Mouse (Mus musculus): ENCODE measurements at regions not wholly inside any gene's neighbourhood (a gene's known extent, or its start where the extent isn't known, plus 50 kb on each side); places are given as distances from the start of the nearest gene placed in this dataset.

DNA sequence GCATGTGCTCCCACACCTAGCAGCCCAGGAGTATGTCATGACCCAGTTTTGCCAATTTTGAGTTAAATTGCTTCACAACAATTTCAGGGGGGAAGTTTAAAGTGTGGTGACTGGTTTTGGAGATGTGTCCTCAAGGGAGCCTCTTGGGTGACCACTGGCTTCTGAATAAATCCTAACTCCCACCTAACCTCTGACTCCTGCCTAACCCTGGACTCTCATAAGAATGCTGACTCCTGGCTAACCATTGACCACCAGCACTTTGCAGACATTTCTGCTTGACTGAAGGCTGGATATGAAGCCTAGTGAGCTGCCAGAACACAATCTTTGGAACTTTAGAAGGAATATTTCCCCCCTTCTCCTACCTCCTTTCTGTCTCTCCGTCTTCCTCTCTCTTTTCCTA, 133.3 kb upstream of the Tmpo start:
- no peaks in the 10 kb centered on the region for H3K9me3 ChIP-seq
- no peaks in the 10 kb centered on the region for H3K27me3 ChIP-seq
- no peak overlapping the region for H3K4me3 ChIP-seq (replicated peaks)
- H3K4me1 ChIP-seq (replicated peaks), result no peaks in the 10 kb centered on the region
- H3K27ac ChIP-seq, result no peak overlapping the region
- no peak for ATAC-seq (ENCODE audit: insufficient number of reproducible peaks, insufficient read depth, low FRiP score, low TSS enrichment, low read depth)
- 79% methylated on average over 1 of the region's 1 CpGs for WGBS
- H3K4me2 ChIP-seq, result no peak overlapping the region
- no peak overlapping the region for H3K9ac ChIP-seq (replicated peaks)
- H3K36me3 ChIP-seq, result no peaks in the 10 kb centered on the region

DNA sequence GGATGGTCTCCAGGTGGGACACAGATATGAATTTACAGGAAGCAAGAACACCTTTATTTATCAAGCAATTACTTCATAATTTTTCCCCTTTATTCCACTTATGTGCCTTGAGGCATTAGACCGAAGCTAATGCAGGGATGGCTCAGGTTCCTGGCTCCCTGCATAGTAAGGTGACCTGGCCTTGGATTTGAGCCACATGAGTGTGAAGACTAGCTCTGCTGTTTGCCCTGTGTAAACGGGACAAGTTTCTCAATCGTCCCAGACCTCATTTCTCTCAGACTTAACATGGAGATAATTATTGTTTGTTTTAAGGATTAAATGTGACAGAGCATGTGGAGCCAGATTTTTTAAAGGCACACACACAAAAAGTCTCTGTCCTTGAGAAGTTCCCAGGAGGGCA, 132.2 kb upstream of the Tmpo start:
- no peak for ATAC-seq (ENCODE audit: insufficient number of reproducible peaks, insufficient read depth, low FRiP score, low TSS enrichment, low read depth)
- no peak overlapping the region for H3K27ac ChIP-seq

DNA sequence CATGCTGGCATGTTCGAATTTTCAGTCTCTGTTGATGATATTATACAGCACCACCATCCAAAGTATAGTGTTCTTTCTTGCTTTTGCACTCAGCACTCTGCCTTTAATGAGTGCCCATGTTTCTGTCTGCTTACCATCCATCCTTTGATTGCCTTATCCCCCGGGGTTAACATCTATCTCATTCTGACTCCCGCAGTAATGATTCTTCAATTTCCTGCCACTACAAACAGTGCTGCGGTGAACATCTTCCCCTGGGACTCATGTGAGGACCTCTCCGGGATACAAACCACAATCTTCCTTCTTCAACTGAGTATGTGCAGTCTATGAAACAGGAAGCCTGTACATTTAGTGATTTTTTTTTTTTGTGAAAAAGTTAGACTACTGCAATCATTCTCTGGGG, 131.8 kb upstream of the Tmpo start:
- H3K4me2 ChIP-seq, result no peak overlapping the region
- no peak overlapping the region for H3K27ac ChIP-seq
- H3K9me3 ChIP-seq, result no peaks in the 10 kb centered on the region
- WGBS, result 72% methylated on average over 5 of the region's 5 CpGs
- H3K27me3 ChIP-seq, result no peaks in the 10 kb centered on the region
- ATAC-seq (ENCODE audit: insufficient number of reproducible peaks, insufficient read depth, low FRiP score, low TSS enrichment, low read depth), result no peak
- no peaks in the 10 kb centered on the region for H3K4me1 ChIP-seq (replicated peaks)
- H3K4me3 ChIP-seq (replicated peaks), result no peak overlapping the region
- H3K9ac ChIP-seq (replicated peaks), result no peak overlapping the region
- no peaks in the 10 kb centered on the region for H3K36me3 ChIP-seq

More for the DNA sequence above, 132.2 kb upstream of the Tmpo start:
- H3K9me3 ChIP-seq, result no peaks in the 10 kb centered on the region
- H3K9ac ChIP-seq (replicated peaks), result no peak overlapping the region
- WGBS, result 65% methylated on average over 3 of the region's 3 CpGs
- H3K36me3 ChIP-seq, result no peaks in the 10 kb centered on the region
- H3K4me1 ChIP-seq (replicated peaks), result no peaks in the 10 kb centered on the region
- H3K4me2 ChIP-seq, result no peak overlapping the region
- H3K27me3 ChIP-seq, result no peaks in the 10 kb centered on the region
- H3K4me3 ChIP-seq (replicated peaks), result no peak overlapping the region

DNA sequence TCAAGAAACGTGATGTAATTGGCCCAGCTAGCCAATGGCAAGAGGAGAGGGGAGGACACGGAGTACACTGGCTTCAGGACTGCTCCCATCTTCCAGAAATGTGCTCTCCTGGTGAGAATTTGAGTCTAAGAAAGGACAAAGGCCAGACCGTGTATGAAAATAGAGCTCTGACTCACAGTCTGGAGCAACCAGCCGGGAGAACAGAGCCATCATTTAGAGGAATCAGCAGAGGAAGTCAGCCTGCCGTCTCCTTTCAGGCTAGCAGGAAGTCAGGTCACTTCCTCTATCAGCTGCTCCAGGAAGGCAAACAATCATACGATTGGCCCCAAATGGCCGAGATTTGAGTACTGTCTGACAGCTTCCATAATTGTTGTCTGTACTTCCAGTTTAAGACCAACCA, 119.0 kb upstream of the Tmpo start:
- Histone ChIP-seq H3K27ac (no peak overlapping the region), H3K4me1 (replicated peaks) (no peaks in the 10 kb centered on the region), H3K36me3 (no peaks in the 10 kb centered on the region), H3K9ac (replicated peaks) (no peak overlapping the region), H3K4me2 (no peak overlapping the region), H3K9me3 (no peaks in the 10 kb centered on the region), H3K4me3 (replicated peaks) (no peak overlapping the region), H3K27me3 (peaks cover 4% of the 10 kb centered on the region; the same call in 1 of the 2 replicates)
- no peak for ATAC-seq (ENCODE audit: insufficient number of reproducible peaks, insufficient read depth, low FRiP score, low TSS enrichment, low read depth)
- WGBS, result 75% methylated on average over 7 of the region's 7 CpGs

DNA sequence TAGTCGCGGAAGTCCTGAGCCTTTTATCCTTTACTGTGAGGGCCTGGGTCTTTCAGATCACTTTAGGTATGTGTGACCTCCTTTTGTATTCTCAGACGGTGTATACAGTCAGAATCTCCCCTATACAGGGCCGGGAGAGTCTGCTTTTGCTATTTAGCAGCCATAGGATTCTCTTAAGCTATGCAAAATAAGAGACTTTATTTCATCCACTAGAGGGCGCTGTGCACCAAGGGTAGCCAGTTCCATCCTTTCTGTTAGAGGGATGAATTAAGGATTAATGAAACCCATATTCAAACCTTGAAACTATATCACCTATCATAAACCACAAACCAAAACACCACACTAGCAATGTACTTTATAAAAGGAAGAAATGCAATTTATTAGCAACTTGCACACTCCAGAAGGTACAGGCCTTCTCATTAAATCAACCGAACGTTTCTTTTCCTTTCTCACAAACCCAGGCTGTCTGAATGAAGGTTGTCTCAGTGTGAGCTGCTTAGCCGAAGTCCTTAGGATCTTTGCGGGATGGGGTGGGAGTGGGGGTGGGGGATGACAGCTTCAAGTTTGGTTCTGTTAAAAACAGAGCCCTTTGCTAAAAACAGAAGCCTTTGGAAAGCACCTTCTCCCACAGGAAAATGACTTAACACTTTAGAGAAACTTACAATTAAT, 116.8 kb upstream of the Tmpo start:
- Histone ChIP-seq H3K27me3 (peaks cover 4% of the 10 kb centered on the region; the same call in 1 of the 2 replicates), H3K9me3 (no peaks in the 10 kb centered on the region), H3K27ac (no peak overlapping the region), H3K9ac (replicated peaks) (no peak overlapping the region), H3K4me1 (replicated peaks) (no peaks in the 10 kb centered on the region), H3K4me2 (no peak overlapping the region; the same call in 1 of the 2 replicates), H3K4me3 (replicated peaks) (no peak overlapping the region), H3K36me3 (no peaks in the 10 kb centered on the region)
- ATAC-seq (ENCODE audit: insufficient number of reproducible peaks, insufficient read depth, low FRiP score, low TSS enrichment, low read depth), result peak; percentile 76
- 26% methylated on average over 9 of the region's 9 CpGs for WGBS

DNA sequence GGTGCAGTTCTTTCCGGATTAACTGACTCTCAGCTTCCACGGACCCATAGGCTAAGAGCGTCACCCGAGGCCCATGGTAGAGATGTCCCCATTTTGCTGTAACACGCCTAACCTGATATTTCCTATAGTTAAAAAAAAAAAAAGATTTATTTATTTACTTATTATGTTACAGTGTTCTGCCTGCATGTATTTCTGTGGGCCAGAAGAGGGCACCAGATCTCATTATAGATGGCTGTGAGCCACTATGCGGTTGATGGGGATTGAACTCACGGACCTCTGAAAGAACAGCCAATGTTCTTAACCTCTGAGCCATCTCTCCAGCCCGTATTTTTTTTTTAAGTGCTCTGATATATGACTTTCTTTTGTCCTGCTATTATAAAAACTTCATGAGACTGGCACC, 114.2 kb upstream of the Tmpo start:
- WGBS, result 85% methylated on average over 8 of the region's 8 CpGs
- no peaks in the 10 kb centered on the region for H3K36me3 ChIP-seq
- ATAC-seq (ENCODE audit: insufficient number of reproducible peaks, insufficient read depth, low FRiP score, low TSS enrichment, low read depth), result no peak

DNA sequence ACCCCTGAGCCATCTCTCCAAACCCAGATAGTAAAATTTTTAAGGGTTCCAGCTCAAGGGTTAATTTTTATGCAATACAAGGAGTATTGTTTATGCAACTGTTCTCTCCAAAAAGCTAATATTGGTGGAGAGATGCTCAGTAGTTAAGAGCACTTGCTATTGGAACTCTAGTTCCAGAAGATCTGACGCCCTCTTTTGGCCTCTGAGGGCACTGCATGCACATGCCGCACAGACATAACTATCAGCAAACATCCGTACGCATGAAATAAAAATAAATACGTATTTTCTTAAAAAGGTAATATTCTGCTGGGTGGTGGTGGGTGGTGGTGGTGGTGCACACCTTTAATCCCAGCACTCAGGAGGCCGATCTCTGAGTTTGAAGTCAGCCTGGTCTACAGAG, 112.1 kb upstream of the Tmpo start:
- H3K27ac ChIP-seq, result no peak overlapping the region
- ATAC-seq (ENCODE audit: insufficient number of reproducible peaks, insufficient read depth, low FRiP score, low TSS enrichment, low read depth), result no peak
- H3K4me1 ChIP-seq (replicated peaks), result no peaks in the 10 kb centered on the region
- no peaks in the 10 kb centered on the region for H3K9me3 ChIP-seq
- H3K9ac ChIP-seq (replicated peaks), result no peak overlapping the region
- peaks cover 4% of the 10 kb centered on the region; the same call in 1 of the 2 replicates for H3K27me3 ChIP-seq
- no peak overlapping the region for H3K4me3 ChIP-seq (replicated peaks)
- H3K4me2 ChIP-seq, result no peak overlapping the region
- no peaks in the 10 kb centered on the region for H3K36me3 ChIP-seq
- WGBS, result 88% methylated on average over 6 of the region's 6 CpGs

More for the DNA sequence above, 114.2 kb upstream of the Tmpo start:
- Histone ChIP-seq H3K9ac (replicated peaks) (no peak overlapping the region), H3K4me3 (replicated peaks) (no peak overlapping the region), H3K27ac (no peak overlapping the region), H3K4me2 (no peak overlapping the region), H3K4me1 (replicated peaks) (no peaks in the 10 kb centered on the region), H3K27me3 (peaks cover 4% of the 10 kb centered on the region; the same call in 1 of the 2 replicates), H3K9me3 (no peaks in the 10 kb centered on the region)

DNA sequence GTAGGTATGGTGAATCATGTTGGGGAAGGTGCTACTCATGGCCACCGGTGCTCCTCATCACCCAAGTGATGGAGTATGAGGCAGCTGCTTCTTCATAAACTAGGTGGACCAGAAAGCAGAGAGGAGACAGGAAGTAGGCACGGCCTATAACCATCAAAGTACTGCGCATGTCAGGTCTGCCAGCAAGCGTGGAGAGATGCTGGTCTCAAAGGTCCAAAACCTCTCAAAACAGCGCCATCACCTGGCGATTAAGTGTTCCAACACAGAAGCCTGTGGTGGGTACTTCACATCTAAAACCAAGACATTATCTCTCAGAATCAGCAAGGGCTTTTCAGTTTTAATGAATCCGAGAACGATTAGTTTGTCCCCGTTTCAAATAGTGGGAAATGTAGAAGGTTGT, 103.1 kb upstream of the Tmpo start:
- ATAC-seq (ENCODE audit: insufficient number of reproducible peaks, insufficient read depth, low FRiP score, low TSS enrichment, low read depth), result no peak
- Histone ChIP-seq H3K9ac (replicated peaks) (no peak overlapping the region), H3K4me2 (no peak overlapping the region), H3K27me3 (no peaks in the 10 kb centered on the region), H3K27ac (no peak overlapping the region), H3K4me1 (replicated peaks) (no peaks in the 10 kb centered on the region), H3K4me3 (replicated peaks) (no peak overlapping the region), H3K9me3 (no peaks in the 10 kb centered on the region), H3K36me3 (no peaks in the 10 kb centered on the region)
- WGBS, result 92% methylated on average over 9 of the region's 9 CpGs

DNA sequence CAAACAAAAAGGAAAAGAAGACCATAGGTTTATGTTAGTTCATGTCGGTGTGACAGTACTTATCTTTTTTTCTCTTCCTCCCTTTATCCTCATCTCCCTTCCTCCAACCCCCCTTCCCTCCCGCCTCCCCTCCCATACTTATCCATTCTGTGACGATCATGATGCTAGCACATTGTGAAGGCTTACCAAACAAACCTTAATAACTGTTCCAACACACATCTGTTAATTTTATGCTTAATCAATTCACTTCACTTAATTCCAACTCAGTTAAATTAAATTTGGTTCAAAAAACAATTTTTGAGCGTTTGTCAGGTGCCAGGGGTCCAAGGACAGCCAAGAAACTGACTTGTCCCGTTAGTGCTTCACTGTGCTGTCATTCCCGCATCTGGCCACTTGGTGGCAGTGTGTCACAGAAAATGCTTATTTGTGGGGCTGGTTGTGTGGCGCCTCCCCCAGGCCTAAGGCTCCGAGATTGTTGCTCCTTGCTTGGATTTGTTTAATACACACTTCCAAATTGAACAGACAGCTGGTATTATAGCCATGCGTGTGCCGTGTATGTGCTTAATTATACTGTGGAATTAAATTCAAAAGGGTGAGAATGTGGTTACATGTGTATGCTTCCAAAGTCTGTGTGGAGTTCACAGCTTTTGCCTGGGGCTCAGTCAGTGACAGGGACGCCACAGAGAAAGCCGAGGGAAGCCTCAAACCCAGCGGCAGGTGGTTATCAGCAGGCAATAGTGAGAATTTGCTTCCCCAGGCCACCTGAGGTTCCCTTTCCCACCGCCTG, 90.0 kb upstream of the Tmpo start:
- no peak overlapping the region for H3K4me3 ChIP-seq (replicated peaks)
- no peak for ATAC-seq (ENCODE audit: insufficient number of reproducible peaks, insufficient read depth, low FRiP score, low TSS enrichment, low read depth)
- H3K4me2 ChIP-seq, result peak overlapping the region; percentile 42

DNA sequence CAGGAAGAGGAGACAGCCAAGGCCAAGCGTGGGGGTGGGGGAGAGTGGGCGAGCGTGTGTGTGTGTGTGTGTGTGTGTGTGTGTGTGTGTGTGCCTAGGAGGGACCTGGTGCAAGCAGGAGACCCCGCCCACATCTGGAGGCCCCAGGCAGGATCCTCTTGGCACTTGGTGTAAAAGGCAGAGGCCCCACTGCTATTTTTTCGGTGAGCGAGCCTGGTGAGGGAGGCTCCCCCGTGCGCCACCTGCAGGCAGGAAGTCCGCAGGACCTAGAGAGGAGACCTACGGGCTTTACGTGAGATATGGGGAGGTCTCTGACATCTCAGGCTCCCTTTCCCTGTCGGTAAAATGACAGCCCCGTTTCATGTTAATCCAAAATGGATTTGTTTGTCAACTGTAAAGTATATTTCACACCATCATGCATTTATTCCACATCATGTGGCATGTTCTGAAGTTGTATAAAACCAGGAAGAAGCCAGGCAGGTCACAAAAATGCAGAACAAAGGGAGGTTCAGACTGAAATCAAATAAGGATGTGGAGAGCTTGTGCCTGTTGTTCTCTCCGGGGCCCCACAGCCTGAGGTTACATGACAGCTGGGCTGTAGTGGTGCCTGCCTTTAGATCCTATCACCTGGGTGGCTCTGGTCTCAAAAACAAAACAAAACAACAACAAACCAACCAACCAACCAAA, 89.3 kb upstream of the Tmpo start:
- H3K36me3 ChIP-seq, result no peaks in the 10 kb centered on the region
- H3K9me3 ChIP-seq, result no peaks in the 10 kb centered on the region
- H3K9ac ChIP-seq (replicated peaks), result no peak overlapping the region
- 0 out of 2 replicates have a peak overlapping the region, but pooled peaks have one; percentile 6 for H3K4me3 ChIP-seq (replicated peaks)
- H3K4me2 ChIP-seq, result peak overlapping the region; percentile 42; the same call in 1 of the 2 replicates
- 9% methylated on average over 14 of the region's 14 CpGs for WGBS
- H3K4me1 ChIP-seq (replicated peaks), result peaks cover 18% of the 10 kb centered on the region
- H3K27ac ChIP-seq, result peak overlapping the region; percentile 45; the same call in 1 of the 2 replicates
- H3K27me3 ChIP-seq, result no peaks in the 10 kb centered on the region
- peak; percentile 74 for ATAC-seq (ENCODE audit: insufficient number of reproducible peaks, insufficient read depth, low FRiP score, low TSS enrichment, low read depth)

More for the DNA sequence above, 90.0 kb upstream of the Tmpo start:
- Histone ChIP-seq H3K4me1 (replicated peaks) (peaks cover 18% of the 10 kb centered on the region), H3K9me3 (no peaks in the 10 kb centered on the region), H3K9ac (replicated peaks) (0 out of 2 replicates have a peak overlapping the region, but pooled peaks have one; percentile 42), H3K36me3 (no peaks in the 10 kb centered on the region), H3K27ac (no peak overlapping the region), H3K27me3 (no peaks in the 10 kb centered on the region)
- WGBS, result 16% methylated on average over 14 of the region's 14 CpGs

DNA sequence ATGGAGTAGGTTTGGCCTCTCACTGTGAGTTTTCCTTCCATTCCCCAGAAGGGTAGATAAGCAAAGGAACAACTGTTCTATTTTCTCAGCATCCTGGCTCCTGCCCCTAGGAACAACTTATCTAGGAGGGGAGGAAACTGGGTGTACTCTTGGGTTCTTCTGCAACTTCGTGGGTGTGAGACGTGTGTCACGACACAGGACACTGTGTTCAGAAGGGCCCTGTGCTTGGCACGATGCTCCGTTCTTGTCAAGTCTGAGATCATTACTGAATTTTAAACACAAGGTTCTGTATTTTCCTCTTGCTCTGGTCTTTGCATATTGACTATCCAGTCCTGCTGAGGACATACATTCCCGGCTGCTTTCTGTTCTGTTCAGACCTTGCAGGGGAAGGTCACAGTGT, 86.8 kb upstream of the Tmpo start:
- no peak for ATAC-seq (ENCODE audit: insufficient number of reproducible peaks, insufficient read depth, low FRiP score, low TSS enrichment, low read depth)
- Histone ChIP-seq H3K27me3 (no peaks in the 10 kb centered on the region), H3K9ac (replicated peaks) (no peak overlapping the region), H3K4me1 (replicated peaks) (peaks cover 18% of the 10 kb centered on the region), H3K9me3 (no peaks in the 10 kb centered on the region), H3K4me2 (no peak overlapping the region), H3K27ac (no peak overlapping the region), H3K36me3 (no peaks in the 10 kb centered on the region), H3K4me3 (replicated peaks) (no peak overlapping the region)
- 96% methylated on average over 6 of the region's 6 CpGs for WGBS
